Mouse (Mus musculus) spleen, postnatal 10 days (tissue): Measurements from ENCODE around the gene Syt11.
"Not testable (repeated sequence)": the region's sequence is repeated elsewhere in the genome, so short reads cannot be mapped to it uniquely, and the experiment has no call there.

Experiments used
- DNase-seq, 2 experiments: peaks; one replicate each; pipeline ENCODE4 v3.0.0; 2021 to 2022; ENCODE audit warnings: low spot score in 2 of 2

Gene Syt11

DNA sequence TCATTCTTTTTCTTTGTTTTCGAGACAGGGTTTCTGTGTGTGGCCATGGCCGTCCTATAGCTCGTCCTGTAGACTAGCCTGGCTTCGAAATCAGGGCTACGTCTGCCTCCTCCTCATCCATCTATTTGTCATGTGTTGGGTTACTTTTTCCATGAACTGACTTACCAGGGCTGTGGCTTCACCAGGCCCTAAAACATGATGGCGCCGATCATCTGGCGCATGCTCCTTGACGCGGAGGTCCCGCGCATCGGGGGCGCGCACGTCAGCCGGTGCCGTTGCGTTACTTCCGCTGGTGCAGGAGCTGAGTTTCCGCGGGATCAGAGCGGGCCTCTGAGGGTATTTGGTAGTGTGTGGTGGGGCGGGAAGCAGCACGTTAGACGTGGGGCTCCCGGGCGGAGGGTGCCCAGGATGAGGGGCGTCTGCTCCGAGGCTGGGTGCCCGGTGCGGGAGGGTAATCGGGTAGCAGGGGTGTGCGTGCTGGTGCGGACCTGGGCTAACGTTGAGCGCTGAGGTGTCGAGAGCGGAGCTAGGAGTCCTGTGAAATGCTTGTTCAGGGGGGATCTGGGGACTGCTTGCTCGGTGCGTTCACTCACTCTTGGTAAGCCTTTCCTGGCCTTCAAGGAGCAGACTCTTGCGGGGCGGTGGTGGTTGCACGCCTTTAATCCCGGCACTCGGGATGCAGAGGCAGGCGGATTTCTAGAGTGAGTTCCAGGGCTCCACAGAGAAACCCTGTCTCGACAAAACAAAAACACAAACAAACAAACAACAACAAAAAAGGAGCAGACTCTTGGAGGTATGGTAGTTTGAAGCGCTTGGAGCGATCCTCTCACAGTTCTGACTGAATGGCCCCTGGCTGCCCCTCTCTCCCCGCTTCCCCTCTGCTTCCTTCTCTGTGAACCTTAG, at the start of gene Syt11:
Gene Syt11, minus strand, starts transcription at position 226 of the 903 bp plus-strand sequence.
- peak; percentile 32 to 51 for DNase-seq

DNA sequence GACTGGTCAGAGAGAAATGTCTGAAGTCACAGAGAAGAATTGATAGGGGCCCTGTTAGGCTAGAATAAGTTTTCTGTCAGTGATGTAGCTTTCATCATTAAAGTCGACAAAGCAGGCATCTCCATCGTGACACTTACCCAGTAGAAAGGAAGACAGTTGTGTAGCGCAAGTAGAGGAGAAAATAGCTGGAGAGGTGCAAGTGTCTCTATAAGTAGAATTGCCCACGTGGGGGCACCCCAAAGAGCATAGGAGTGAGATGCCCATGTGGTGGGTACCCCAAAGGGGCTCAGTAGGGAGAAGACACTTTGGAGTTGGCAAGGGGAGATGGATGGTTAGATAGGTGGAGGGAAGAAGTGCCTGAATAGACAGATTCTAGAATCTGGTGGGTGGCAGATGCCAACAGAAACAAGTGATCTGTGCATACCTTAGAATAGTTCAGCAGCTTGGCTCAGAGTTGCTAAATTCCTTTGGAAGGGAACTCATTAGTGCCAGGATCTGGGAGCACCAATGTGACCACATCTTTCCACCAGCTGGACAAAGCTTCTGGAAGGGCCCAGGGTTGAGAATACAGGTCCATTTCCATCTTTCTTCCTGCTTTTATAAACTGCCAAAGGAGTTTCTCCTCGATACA, 29.1 kb upstream of the Syt11 start:
- DNase-seq = no peak

DNA sequence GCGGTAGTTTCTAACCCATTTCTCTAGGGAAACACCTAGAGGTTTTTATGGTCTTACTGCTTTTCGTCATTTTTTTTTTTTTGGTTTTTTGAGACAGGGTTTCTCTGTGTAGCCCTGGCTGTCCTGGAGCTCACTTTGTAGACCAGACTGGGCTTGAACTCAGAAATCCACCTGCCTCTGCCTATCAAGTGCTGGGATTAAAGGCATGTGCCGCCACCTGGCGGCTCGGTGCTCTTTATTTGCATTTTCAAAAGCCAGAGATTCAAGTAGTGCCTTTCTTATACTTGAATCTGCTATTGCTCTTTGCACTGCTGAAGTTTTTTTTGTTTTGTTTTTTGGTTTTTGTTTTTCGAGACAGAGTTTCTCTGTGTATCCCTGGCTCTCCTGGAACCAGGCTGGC, 22.5 kb upstream of the Syt11 start:
- not testable (repeated sequence) for DNase-seq

DNA sequence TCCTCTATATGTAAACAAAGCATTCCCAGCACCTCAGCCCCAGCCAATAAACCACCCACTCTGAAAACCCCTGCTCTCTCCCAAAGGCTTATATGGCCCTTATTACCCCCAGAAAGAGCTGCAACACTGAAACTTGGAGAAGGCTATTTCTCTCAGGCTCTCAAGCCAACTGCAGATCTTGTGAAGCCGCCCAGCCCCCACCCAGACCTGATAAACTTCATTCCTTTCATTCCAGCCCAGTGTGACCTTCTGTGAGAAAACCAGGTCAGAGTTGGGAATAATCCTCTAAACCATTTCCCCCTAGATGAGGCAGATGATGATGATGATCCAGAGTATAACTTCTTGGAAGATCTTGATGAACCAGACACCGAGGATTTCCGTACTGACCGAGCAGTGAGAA, 13.1 kb upstream of the Syt11 start:
- DNase-seq = not testable (repeated sequence)

DNA sequence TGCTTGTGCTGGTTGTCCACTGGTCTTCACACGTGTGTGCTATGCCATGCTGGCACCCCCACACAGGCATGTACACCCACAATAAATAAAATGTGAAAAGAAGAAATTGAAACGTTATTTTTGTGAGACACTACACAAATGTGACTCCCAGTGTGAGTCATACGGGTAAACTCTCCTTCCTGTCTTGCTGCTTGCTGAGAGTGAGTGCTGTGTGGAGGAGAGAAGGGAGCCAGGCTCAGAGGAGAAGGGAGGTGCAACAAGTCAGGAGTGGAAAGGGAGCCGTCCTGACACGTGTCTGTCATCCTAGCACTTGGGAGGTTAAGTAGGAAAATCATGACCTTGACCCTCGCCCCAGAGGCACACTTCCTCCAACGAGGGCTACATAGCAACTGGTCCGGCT, 11.8 kb upstream of the Syt11 start:
- not testable (repeated sequence) for DNase-seq

DNA sequence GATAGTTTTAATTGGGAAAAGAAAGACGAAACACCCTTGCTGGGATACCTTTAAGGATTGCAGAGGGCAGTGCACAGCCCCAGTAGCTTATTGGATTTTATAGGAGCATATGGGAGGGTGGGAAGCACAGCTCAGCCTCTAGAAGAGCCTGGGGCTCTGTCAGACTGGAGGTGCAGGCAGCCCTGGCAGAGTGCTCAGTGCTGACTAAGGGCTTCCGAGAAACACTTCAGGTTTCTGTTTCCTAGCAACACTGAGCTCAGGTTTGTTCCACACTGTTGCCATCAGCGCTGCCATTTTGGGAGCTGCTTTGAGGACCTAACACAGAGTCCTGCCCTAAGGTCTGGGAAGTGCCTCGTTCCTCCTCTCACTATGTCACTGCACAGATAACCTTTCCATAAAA, 11.4 kb upstream of the Syt11 start:
- DNase-seq = not testable (repeated sequence)

DNA sequence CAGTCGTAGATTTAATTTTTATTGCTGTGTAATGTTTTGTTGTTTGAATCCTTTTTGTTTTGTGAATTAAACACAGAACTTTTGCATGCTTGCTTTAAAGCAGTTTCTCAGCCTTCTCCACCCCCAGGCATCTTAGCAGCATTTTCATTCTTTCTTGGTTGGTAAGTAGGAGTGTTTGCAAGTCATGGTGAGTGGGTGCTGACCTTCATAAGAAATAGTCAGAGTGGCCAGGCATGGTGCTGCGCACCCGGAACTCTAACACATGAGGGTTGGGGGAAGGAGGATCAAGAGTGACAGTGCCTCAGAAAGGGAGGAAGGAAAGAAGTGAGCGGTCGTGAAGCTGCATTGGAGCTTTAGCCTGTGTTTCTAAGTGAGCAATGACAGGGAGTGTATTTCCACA, 9.9 kb upstream of the Syt11 start:
- DNase-seq = no peak

DNA sequence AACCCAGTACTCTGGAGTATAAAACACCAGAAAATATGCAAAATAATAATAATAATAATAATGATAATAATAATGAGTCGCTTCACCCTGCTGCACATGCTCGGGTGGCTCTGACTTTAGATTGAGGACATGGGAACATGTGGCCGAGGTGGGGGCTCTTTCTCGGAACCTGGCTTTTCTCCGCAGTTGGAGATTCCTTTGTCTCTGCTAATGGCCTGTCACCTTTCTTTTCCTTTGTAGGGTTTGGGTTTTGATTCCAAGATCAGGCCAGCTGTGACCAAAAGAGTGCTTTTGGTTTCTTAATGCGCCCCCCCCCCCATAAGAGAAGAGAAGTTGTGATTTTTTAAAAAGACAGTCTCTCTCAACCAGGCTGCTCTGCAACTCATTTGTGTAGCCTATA, 1.8 kb downstream of the Syt11 start:
- DNase-seq = not testable (repeated sequence)

DNA sequence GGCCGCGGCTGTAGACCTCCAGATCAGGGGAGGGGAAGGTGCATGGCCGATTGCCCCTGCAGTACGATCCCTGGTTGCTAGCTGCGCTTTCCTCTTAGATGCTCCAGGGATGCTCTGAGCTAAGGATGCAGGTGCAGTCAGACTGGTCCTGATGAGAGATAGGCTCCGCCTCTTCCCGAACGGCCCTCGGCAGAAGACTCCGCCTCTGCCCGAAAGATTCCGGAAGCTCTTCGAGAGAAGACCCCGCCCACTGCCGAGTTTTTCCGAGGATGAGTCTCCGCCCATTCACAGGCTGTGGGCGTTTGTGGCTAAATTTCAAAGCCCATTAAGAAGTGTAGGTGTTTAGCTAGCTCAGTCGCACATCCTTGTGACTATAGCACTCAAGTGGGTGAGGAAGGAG, 2.6 kb downstream of the Syt11 start:
- peak; percentile 78 to 88 for DNase-seq

DNA sequence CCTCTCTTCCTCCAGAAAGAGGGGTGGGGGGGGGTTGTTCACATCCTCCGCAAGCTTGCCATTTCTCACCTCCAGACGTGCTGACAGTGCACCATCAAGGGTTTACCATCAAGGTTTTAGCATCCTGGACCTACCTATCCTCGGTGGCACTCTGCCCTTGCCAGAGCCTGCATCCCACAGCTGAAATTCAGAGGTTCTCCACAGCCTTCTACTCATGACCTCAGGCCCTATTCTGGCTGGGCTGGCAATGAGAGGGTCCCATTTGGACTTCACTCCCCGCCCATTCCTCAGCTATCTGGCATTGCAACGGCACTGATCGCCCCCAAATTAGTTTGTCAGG, 3.1 kb downstream of the Syt11 start:
- DNase-seq = not testable (repeated sequence)

DNA sequence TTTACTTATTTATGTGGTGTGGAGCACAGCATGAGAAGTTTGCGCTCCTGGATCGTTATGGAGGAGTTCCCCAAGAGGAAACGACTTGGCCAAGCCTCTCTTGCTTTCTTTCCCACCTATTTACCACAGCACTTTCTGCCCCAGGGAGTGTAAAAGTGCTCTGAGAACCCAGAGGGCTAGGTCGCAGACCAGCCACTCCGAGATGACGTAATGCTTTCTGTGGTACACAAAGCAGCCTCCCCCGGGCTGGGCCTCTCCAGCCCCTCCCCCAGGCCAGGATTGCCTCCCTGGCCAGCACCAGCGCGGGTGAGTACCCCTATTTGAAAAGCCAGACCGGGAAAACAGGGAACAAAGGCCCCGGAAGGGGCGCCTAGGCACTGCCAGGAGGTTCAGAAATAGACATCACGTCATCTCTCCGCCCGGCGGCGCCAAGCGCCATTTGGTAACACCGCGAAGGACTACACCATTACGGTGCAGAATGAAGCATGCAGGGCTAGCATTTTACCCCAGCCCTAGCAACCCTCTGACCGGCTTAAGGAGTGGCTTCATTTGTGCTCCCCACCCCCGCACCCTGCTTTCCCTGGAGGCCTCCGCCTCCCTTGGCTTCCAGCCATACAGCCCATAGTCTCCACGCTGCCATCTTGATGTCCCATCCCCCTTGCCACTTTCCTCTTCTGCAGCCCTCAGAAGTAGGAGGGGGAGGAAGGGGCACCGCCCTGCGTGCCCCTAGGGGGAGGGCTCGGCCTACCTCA, 3.6 kb downstream of the Syt11 start:
- DNase-seq = peak; percentile 6 to 26

DNA sequence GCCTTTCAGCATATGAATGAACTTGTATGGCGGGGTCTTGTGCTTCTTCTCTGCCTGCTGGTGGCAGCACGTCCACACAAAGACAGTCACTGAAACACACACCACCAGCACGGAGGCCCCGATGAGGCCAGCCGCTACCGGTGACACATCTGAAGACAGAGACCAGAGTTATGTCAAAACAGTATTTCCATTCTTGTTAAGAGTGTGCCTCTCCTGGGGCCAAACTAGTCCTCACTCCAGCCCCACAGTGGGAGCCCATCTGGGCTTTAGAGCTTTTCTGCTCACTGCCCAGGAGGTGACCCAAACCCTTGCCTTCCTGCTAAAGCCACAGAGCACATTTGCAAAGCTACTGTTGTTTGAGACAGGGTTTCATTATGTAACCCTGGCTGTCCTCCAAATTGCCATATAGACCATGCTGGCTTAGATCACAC, 12.5 kb downstream of the Syt11 start:
- no peak for DNase-seq

DNA sequence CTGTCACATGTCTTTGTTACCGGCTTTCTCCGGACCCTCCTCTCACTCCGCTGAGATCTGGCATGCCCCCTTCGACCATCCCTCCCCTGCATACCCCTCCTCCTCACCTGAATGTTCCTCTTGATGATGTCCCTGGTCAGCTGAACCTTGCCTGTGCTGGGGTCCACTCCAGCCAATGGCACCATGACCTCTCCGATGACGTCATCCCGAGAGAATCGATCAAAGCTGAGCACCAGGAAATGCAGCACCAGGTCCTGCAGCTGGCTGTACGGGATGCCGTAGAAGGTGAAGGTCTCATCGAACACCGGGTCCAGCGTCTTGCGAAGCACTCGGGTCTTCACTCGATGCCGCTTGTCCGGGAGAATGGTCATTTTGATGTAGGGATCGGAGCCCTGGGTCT, 13.3 kb downstream of the Syt11 start:
- no peak for DNase-seq

DNA sequence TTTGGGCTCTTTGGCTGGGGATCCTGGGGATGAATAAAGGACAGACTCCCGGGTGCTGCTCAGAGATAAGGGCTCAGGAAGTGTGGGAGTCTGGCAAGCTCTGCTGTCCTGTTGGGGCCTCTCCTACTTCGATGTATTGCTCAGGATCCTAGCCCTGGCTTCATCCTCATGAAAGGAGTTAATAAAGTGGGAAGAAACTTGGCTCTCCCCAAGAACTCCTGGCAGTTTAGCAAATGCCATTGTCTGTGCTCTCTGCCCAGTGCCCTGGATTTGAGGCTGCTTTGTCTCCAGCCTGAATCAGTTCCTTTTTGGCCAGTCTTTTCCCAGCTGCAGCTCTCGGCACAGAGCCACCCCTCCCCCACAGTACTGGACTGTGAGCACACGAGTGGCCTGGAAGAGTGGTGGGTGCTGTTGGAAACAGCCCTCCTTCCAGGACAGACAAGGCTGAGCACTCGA, 16.9 kb downstream of the Syt11 start:
- no peak for DNase-seq

DNA sequence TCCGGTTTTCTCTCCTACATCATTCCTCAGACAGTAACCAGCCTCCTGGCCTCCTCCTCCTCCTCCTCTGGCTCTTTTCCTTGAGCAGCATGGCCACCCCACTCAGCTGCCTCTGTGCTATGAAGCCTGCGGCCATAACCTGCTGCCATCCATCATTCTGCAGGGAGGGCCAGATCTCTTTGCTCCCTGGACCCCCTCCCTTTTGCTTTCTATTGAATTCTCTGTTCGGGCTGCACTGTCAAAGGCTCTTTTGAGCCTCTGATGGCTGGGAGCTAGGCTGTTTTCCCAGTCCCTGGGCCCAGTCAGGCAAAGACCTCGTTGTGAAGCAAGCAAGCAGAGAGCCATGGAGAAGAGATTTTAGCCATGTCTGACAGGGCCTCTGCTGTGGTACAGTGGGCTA, 18.7 kb downstream of the Syt11 start:
- DNase-seq = no peak

DNA sequence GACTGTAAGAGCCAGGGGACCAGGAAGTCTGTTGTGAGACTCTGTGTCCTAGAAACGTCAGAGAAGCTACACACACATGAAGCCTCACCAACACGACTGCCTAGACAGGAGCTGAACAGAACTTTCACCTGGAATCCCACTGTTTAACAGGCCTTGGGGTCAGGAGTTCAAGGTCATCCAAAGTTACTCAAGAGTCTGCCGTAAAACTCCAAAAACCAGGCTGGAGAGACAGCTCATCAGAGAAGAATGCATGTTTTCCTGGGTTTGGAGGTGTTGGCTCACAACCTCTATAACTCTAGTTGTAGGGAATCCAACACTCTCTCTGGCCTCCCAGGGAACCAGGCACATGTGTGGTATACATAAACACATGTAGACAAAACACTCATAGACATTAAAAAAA, 19.4 kb downstream of the Syt11 start:
- no peak for DNase-seq

DNA sequence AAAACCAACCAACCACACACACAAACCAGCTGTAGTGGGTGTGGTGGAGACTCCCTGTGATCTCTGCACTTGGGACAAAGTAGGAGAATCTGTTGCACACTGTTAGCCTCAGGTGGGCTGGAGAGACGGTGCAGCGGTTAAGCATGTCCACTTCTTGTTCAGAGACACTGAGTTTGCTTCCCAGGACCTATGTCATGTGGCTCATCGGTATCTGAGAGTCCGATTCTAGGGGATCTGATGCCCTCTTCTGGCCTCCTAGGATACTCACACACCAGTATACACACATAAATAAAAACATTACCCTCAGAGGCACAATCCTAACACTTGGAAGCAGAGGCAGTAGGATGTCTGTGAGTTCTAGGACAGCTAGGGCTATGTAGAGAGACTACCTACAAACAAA, 20.7 kb downstream of the Syt11 start:
- DNase-seq = no peak

DNA sequence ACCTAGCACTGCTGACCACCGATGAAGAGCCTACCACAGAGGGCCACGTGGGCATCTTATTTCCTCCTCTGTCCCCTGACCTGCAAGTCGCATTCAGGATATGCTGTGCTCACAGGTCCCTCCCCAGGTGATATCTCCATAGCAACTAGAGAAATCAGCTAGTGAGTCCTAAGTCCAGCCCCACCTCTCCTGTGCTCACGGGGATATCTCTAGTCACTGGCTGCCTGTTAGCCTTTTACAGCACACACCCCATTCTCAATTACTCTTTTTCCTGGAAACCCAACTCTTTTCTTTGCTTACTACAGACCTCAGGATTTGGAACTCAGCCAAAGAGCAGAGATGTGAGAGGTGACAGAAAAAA, 28.1 kb downstream of the Syt11 start:
- no peak for DNase-seq

DNA sequence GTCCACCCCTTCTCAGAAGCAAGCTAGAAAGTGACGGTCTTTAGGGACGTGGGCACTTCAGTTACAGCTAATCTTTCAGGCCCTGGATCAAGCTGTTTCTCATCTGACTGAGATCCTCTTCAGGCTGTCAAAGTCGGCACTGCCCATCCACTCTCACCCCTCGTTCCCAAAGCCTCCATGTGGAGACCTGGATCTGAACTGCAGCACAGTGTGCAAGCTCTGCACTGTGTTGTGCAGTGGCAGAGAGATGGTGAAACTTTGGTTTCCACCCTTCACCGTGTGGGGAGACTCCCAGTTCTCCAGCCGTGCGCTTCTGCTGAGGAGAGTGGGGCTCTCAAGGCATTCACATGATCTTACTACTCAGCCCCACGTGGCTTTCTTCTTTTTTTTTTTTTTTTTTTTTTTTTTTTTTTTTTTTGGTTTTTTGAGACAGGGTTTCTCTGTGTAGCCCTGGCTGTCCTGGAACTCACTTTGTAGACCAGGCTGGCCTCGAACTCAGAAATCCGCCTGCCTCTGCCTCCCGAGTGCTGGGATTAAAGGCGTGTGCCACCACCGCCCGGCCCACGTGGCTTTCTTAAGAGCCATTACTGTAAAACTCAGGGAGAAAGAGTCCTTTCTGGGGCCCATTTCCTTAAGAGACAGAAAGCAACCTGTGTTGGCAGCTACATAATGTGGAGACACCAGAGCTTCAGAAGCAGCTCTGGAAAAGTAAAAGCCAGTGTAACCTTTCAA, 28.7 kb downstream of the Syt11 start:
- no peak for DNase-seq

DNA sequence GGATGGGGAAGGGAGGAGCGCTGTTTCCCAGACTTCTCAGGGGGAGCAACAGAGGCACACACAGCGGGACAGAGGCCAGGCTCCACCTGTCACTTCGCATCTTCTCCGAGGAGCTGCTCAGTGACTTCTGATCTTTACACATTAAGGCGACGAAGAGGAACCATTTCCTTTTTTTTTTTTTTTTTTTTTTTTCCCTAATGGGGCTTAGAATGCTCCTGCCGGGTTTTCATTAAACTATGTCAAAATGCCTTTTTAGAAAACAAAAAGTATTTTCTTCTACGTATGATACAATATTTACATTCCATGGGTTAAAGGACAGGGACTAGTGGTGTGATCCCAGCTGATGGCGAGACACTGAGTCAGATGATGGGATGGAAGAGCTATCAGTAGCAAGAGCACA, 29.4 kb downstream of the Syt11 start:
- DNase-seq = no peak

DNA sequence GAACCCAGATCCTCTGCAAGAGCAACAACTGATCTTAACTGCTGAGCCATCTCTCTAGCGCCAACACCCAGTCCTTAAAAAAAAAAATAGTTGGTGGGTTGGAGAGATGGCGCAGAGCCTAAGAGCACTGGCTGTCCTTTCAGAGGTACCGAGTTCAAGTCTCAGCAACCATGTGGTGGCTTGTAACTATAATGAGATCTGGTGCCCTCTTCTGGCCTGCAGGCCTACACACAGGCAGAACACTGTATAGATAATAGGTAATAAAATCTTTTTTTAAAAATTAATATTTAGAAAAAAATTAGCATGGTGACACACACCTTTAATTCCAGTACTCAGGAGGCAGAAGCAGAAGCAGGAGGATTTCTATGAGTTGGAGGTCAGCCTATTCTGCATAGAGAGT, 34.8 kb downstream of the Syt11 start:
- no peak for DNase-seq

DNA sequence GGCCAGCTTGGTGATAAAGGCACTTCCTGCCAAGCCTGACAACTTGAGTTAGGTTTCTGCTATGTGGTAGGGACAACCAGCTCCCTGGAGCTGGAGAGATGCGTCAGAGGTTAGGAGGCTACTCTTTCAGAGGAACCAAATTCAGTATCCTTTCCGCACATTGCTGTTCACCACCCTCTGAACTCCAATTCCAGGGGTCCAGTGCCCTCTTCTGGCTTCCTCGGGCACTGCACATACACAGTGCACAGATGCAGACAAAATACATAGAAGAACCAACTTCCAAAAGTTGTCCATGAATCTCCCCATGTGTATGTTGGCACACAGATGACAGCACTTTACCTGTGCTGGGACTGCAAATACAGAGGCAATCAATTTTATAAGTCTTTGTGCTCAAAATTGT, 36.3 kb downstream of the Syt11 start:
- peak; percentile 48 to 80 for DNase-seq
